Mouse (Mus musculus) kidney, postnatal 14 days (tissue): ENCODE data around the gene Pigb.
A peak's percentile ranks its signal among the peaks of the same experiment; 100 is the strongest.

ENCODE experiments used
- DNase-seq: peaks from one replicate; pipeline ENCODE4 v3.0.0; 2022; ENCODE audit warnings: mixed read lengths

The Pigb gene

DNA sequence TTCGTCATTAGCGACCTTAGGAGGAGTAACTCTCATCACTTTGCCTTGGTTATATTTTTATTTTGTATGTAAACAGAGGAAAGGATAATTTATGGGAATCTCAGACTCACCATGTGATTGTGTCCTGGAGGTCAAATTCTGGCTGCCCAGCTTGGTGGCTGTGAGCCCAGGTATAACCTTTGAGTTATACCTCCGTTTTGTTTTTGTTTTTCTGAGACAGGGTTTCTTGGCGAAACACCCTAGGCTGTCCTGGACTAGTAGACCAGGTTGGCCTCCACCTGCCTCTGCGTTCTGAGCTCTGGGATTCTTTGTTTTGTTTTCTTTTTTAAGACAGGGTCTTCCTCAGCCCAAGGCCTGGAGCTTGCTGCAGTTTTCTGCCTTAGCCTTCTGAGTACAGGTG, 51.5 kb downstream of the Pigb start:
- DNase-seq: no peak

DNA sequence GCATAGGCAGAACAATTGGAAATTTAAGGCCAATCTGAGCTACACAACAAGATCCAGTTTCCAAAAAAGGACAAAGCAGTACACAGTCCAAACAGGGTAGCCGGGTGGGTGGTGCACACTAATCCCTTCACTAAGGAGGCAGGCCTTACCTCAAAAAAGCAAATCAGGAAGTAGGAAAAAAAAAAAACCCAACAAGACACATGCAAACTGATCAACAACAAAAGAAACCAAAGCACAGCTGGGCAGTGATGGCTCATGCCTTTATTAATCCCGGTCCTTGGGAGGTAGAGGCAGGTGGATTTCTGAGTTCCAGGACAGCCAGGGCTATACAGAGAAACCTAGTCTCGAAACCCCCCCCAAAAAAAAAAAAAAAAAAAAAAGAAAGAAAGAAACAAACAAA, 52.5 kb downstream of the Pigb start:
- DNase-seq: no peak

DNA sequence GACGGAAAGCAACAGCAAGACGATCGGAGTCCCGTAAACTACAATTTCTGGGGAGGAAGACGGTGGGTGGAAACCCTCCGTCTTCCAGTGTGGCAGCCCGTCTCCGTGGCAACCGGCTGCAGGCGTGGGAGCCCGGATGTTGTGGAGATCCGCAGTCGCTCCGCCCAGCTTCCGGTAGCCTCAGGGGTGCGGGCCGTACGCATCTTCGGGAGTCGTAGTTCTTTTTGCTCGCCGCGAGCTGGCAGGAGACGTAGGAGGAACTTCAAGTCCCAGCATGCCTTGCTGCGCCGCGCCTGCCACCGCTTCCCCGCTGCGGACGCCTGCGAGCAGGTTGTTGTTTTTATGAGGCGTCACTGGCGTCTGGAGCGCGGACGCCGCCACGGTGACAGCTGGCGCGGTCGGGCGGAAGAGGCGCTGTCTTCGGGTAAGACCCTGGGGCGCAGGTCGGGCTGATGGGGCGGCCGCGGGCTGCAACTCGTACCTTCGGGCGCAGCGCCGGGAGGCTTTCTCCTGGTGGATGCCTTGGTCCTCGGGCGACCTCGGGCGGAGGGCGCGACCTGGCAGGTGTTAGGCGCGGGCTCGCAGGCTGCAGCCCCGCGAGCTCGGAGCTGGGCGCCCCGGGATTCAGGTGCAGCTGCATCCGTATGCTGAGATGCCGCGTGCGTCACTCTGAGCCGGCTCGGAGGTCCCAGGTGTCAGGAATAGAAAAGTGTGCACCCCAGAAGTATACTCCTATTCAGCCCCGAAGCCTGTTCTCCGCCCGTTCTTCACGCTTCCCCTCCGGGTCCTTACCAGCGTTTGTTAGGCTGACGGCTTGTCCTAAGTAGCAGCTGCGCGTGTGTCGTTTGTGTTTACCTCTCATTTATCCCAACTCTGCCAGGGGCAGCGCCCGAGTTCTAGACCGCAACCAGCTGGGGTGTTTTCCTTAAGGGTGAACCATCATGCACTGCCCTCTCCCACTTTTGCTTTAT, 54.6 kb downstream of the Pigb start, which contains the start of the genes Ccpg1os and Ccpg1:
TSS of gene Ccpg1os (minus strand) at position 133 of the 971 bp plus-strand sequence.
TSS of gene Ccpg1 (plus strand) at position 180 of the 971 bp plus-strand sequence.
- DNase-seq: peak; percentile 98

DNA sequence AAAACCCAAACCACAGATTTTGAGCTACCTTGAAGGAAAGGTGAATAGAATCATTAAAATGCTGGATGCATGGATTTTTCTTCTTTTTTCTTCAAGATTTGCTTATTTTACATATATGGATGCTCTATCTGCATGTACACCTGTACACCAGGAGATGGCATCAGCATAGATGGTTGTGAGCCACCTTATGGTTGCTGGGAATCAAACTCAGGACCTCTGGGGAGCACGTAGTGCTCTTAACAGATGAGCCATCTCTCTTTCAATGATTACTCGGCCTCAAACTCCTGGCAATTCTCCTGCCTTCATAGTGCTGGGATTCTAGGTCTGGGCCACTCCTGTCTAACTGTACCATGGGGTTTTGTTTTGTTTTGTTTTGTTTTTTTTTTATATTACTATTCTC, 57.1 kb downstream of the Pigb start:
- DNase-seq: no peak

DNA sequence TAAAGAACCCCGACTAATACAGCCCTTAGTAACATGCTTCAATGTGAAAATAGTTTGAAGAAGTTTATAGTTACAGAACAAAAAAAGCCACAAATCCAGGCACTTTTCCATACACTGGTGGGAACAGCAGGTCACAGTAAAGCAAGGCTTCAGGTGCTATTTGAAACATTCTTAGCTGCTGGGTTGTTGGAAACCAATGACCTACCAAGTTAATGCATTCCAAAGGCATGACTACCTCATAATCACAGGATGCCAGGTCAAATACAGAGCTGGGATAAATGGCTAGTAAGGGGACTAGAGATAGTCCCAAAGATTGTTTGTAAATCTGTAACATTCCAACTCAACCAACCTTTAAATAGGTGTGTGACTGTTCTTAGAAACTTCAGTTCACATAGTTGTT, 64.9 kb downstream of the Pigb start:
- no peak for DNase-seq

DNA sequence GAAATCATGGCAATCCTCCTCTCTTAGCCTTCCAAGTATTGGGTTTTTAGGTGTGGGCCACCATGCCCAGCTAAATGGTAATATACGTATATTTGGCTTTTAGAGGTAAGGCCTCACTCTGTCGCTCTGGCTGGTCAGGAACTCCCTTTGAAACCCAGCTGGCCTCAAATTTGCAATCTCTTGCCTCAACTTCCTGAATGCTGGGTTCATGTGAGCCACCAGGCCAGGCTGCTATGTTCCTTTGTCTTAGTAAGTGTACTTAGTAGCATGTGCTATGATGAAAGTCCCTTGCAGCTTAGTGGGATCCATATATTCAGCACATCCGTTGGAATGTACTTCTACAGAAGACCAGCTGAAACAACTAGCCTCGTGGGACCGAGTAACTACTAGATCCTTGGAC, 65.4 kb downstream of the Pigb start:
- DNase-seq: no peak

DNA sequence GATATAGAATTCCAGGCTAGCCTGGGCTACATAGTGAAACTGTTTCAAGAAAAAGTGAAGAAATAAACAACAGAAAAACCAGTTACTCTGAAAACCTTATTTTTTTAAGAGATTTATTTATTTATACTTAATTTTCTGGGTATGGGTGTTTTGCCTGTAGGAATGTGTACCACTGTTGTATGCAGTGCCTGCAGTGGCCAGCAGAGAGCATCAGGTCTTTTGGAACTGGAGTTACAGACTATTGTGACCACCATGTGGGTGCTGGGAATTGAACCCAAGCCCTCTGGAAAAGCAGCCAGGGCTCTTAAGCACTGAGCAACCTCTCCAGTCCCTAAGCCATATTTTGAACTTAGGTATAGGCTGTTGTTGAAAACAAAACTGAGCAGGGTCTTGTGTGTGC, 67.2 kb downstream of the Pigb start:
- no peak for DNase-seq

DNA sequence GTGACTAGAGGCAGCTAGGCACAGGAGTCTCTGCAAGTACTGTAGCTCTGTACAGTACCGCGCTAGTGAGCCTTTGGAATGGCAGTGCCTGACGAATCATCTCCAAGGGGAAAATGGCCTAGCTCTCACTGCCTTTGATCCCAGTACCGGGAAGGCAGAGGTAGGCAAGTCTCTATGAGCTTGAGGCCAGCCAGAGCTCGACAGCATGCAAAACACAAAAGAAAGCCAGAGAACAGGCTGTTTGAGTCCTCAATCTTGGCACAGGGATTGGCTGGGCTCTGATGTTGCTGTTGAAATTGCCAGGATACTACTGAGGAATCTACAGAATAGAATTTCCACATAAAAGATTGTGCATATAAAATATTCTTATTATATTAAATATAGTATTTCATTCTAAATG, 67.7 kb downstream of the Pigb start:
- DNase-seq: no peak

DNA sequence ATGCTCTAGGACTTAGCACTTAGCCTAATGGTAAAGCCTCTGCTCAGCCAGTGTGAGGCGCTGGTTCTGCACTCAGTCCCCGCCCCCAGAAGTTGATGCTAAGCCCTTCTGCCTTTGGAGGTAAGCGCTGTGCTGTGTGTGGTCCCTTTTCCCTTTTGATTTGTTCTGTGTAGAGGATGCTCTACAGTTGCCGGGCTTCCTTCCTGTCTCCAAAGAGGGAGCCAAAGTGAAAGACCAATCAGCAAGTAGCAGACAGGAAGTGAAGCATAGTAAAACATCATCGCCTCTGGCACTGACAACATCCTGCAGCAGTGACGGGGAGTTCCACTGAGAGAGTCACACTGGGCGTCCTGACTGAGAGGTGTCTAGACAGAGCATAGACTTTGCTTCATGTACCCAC, 70.3 kb downstream of the Pigb start:
- peak; percentile 33 for DNase-seq

DNA sequence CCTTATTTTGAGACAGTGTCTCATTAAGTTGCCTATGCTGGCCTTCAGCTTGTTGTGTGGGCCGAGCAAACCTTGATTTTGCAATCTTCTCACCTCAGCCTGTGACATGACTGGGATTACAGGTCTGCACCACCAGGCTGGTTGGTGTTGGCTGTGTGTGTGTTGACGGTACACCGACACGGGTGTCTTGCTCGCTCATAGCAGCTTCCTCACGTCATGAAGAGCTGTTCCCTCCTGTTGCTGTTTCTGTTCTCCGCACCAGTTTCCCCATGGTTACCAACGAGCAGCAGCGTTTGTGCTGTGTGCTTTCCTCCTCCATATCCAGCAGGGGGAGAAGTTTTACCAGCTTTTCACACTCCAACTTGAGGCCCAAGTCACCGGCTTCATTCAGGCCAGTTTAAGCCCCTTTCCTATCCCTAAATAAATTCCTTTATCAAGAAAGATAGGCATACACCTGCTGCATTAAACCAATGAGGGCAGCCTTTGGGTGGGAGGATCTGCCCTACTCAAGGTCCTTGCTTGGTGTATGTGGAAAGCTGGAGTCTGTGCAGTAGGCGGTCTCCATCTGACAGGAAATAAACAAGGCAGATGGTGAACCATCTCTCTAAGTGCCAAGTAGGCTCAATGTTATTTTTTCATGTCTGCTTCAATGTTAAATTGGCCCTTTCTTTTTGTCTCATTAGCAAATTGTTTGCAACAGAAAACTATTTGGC, 71.7 kb downstream of the Pigb start:
- peak; percentile 59 for DNase-seq

DNA sequence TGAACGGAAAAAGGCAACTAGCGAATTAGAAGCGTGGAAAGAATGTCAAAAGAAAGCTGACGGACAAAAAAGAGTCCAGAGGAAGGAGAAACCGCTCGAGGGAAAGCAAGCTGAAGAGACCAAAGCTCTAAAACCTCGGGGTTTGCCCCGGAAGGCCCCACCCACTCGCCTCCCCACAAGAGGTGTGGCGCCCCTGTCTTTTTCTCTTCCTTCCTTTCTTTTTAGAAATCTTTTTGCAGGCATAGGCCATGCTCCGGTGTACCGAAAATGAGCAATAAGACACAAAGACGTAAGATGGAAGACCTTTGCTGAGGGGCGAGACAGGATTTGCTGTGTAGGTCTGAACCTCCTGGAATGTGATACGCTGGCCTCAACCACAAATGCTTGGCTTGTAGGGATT, 78.2 kb downstream of the Pigb start:
- DNase-seq: no peak

DNA sequence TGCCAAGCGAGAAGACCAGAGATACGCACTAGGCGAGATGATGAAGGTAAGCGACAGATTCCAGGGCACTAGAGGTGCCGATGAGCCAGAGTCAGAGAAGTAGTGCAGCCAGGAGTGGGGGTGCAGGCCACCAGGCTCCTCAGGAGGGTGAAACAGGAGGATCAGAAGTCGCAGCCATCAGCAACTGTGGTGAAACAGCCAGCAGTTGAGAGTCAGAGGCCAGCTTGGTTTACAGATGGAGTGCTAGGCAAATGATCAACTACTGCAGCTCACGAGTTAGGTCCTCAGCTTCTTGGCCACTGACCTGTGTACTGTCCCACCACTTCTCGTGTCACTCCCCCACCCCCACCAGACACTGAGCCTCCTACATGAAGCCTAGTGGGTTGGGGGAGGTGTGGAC, 78.8 kb downstream of the Pigb start:
- DNase-seq: peak; percentile 53

DNA sequence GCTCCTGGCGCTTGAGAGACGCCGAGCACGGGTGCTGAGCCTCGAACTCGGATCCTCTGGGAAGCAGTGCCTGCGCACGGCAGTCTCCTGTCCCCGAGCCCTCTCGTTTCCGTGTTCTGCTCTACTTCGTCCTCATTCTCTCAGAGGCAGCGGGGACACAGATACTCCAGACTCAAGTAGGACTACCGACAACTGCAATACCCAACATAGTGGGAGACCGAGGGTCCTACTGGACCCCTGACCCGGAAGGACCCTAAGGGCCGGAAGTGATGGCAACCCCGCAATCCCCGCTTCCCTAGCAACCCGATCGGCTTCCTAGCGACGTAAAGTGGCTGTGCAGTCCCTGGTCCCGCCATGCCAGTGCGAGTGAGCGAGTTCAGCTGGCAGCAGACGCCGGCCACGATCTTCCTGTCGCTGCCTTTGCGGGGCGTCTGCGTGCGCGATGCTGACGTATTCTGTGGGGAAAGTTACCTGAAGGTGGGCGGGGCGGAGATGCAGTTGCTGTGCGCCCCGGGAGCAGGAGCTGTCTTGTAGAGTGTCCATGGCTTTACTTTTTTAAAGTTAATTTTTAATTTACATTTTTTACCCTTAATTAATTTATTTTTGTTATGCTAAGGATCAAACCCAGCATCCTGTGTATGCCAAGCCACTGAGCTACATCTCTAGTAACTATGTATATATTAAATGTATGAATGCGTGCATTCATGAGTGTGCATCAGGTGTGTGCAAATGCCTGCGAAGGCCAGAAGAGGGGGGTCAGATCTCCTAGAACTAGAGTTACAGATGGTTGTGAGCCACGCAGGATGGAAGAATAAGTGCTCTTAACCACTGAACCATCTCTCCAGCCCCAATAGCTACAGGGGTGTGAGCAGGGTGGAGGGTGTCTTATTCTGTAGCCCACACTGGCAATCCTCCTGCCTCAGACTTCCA, 81.4 kb downstream of the Pigb start, which contains the start of the genes Dyx1c1 and Gm44503:
TSS of gene Dyx1c1 (plus strand) at position 265 of the 930 bp plus-strand sequence.
TSS of gene Gm44503 (plus strand) at position 332 of the 930 bp plus-strand sequence.
- peak; percentile 87 for DNase-seq
